Mouse (Mus musculus) olfactory bulb, adult 2 months (tissue): Measurements from ENCODE around the gene Tcap.
A peak's percentile ranks its signal among the peaks of the same experiment; 100 is the strongest.

Experiments
- CTCF ChIP-seq: fragments of 200-500 bp; IDR thresholded peaks from 2 replicates; pipeline ENCODE4 v1.5.1; 2012; ENCODE audit warnings: low read depth, mild to moderate bottlenecking, low read length, moderate library complexity; ENCODE audit not compliant: insufficient read depth
- POLR2A ChIP-seq: fragments of 200-500 bp; IDR thresholded peaks from 2 replicates; pipeline ENCODE4 v1.6.1; 2012; ENCODE audit warnings: mild to moderate bottlenecking, low read depth, low read length, moderate library complexity; ENCODE audit not compliant: insufficient read depth

GRCm38 (mm10) chr11:98342000-98342945 is 41.3 kb upstream of the Tcap start:
- peak; percentile 100 for TF ChIP-seq CTCF
- no peak for TF ChIP-seq POLR2A
